Mouse (Mus musculus) neutrophil, adult 65 days (primary cell): Measurements from ENCODE around the gene Synj1. TPM values are rescaled to one million over a fixed set of nuclear protein-coding genes. Genes with fewer than 3 reads are reported as not detected.

ENCODE experiments used
- total RNA-seq: library from RNA; stranded (reverse); gene quantifications from 2 replicates; pipeline ENCODE4 v1.2.4, GENCODE M21; 2023

The Synj1 gene
- 144 and 159 TPM in 2 replicates for total RNA-seq

GRCm38 (mm10) chr16:91011021-91011683 lies at the start of gene Synj1:
Gene Synj1, minus strand, starts transcription at chr16:91011308.

GRCm38 (mm10) chr16:91044270-91045182 lies 33.4 kb upstream of the Synj1 start, which contains the start of gene Paxbp1:
Gene Paxbp1, minus strand, starts transcription at chr16:91044543.

GRCm38 (mm10) chr16:90934687-90935328 lies 76.3 kb downstream of the Synj1 start, which contains the start of gene Cfap298:
Gene Cfap298, minus strand, starts transcription at chr16:90935114.

Other genes starting within 250 kb of the Synj1 start
- 7.1 and 10.0 TPM in 2 replicates for gene Urb1, start 200.9 kb downstream of the Synj1 start, total RNA-seq
- gene Eva1c, start 184.6 kb downstream of the Synj1 start, total RNA-seq, result not detected in 2 replicates
- gene Cfap298, start 76.2 kb downstream of the Synj1 start, total RNA-seq, result 2.7 and 5.8 TPM in 2 replicates
- 65.4 and 87.1 TPM in 2 replicates for gene Paxbp1, start 33.2 kb upstream of the Synj1 start, total RNA-seq
- not detected in 2 replicates for gene 4932438H23Rik, start 83.8 kb upstream of the Synj1 start, total RNA-seq
- not detected in 2 replicates for gene Olig2, start 214.1 kb upstream of the Synj1 start, total RNA-seq